Mouse (Mus musculus) urinary bladder, adult 2 months (tissue): Measurements from ENCODE around the gene Gins2. TPM values are rescaled to one million over a fixed set of nuclear protein-coding genes. Genes with fewer than 3 reads are reported as not detected.

Experiments used
- DNase-seq: peaks from one replicate; pipeline ENCODE4 v3.0.0; 2022; ENCODE audit warnings: low spot score
- polyA plus RNA-seq: library from polyadenylated mRNA; depleted of rRNA; stranded (reverse); fragments of >200 nt; gene quantifications from 2 replicates; pipeline ENCODE4 v1.2.3, GENCODE M21; 2012

Gene Gins2
- polyA plus RNA-seq, 1 experiment, result 6.4 TPM

- DNase-seq, result no peak
Observed at GRCm38 (mm10) chr8:120602672-120603071, 13.6 kb upstream of the Gins2 start.

- peak; percentile 53 for DNase-seq
Observed at GRCm38 (mm10) chr8:120599504-120599903, 10.4 kb upstream of the Gins2 start.

GRCm38 (mm10) chr8:120598579-120598978 is 9.5 kb upstream of the Gins2 start:
- DNase-seq, result no peak

- no peak for DNase-seq
Observed at GRCm38 (mm10) chr8:120595963-120596362, 6.9 kb upstream of the Gins2 start.

- DNase-seq, result no peak
Observed at GRCm38 (mm10) chr8:120594571-120594970, 5.5 kb upstream of the Gins2 start.

- DNase-seq, result no peak
Observed at GRCm38 (mm10) chr8:120591587-120592292, 2.6 kb upstream of the Gins2 start.

GRCm38 (mm10) chr8:120589921-120590320 is 817 bp upstream of the Gins2 start:
- DNase-seq, result no peak

- DNase-seq, result no peak
Observed at GRCm38 (mm10) chr8:120585521-120585920, 3.6 kb downstream of the Gins2 start.

GRCm38 (mm10) chr8:120581811-120582210 is 7.3 kb downstream of the Gins2 start:
- DNase-seq, result no peak

- no peak for DNase-seq
Observed at GRCm38 (mm10) chr8:120581329-120581728, 7.8 kb downstream of the Gins2 start.

GRCm38 (mm10) chr8:120580336-120581000 is 8.6 kb downstream of the Gins2 start:
- no peak for DNase-seq

GRCm38 (mm10) chr8:120577821-120578220 is 11.3 kb downstream of the Gins2 start:
- DNase-seq, result no peak

- no peak for DNase-seq
Observed at GRCm38 (mm10) chr8:120575801-120576200, 13.3 kb downstream of the Gins2 start.

- DNase-seq, result no peak
Observed at GRCm38 (mm10) chr8:120574941-120575340, 14.2 kb downstream of the Gins2 start.

GRCm38 (mm10) chr8:120573866-120574265 is 15.2 kb downstream of the Gins2 start:
- DNase-seq, result no peak

GRCm38 (mm10) chr8:120572534-120572933 is 16.6 kb downstream of the Gins2 start:
- no peak for DNase-seq

GRCm38 (mm10) chr8:120571561-120571960 is 17.5 kb downstream of the Gins2 start:
- DNase-seq, result no peak

- peak; percentile 60 for DNase-seq
Observed at GRCm38 (mm10) chr8:120569939-120570715, 19.0 kb downstream of the Gins2 start.

GRCm38 (mm10) chr8:120569123-120569522 is 20.0 kb downstream of the Gins2 start:
- DNase-seq, result no peak

- no peak for DNase-seq
Observed at GRCm38 (mm10) chr8:120568164-120568798, 20.8 kb downstream of the Gins2 start.

GRCm38 (mm10) chr8:120567731-120568130 is 21.4 kb downstream of the Gins2 start:
- DNase-seq, result no peak

GRCm38 (mm10) chr8:120566681-120567080 is 22.4 kb downstream of the Gins2 start:
- DNase-seq, result no peak
